Mouse (Mus musculus): Measurements from ENCODE around the gene Mbtd1.
"Not testable (repeated sequence)": the region's sequence is repeated elsewhere in the genome, so short reads cannot be mapped to it uniquely, and the experiment has no call there.

Gene Mbtd1

GRCm38 (mm10) chr11:93885572-93886410, at the start of gene Mbtd1, which contains the start of gene Utp18:
Gene Mbtd1 (plus strand): TSS chr11:93885852.
Gene Utp18 (minus strand): TSS chr11:93885766.
- peak; percentile 99 for DNase-seq

GRCm38 (mm10) chr11:93847342-93847741, 38.3 kb upstream of the Mbtd1 start:
- no peak for DNase-seq

- DNase-seq: no peak
Observed at GRCm38 (mm10) chr11:93852546-93852945, 33.1 kb upstream of the Mbtd1 start.

- DNase-seq: peak; percentile 88
Observed at GRCm38 (mm10) chr11:93856284-93856955, 29.2 kb upstream of the Mbtd1 start.

GRCm38 (mm10) chr11:93860540-93861172, 25.0 kb upstream of the Mbtd1 start:
- no peak for DNase-seq

- DNase-seq: no peak
Observed at GRCm38 (mm10) chr11:93861193-93861592, 24.5 kb upstream of the Mbtd1 start.

GRCm38 (mm10) chr11:93862045-93862623, 23.5 kb upstream of the Mbtd1 start:
- DNase-seq: no peak

- DNase-seq: no peak
Observed at GRCm38 (mm10) chr11:93862638-93863037, 23.0 kb upstream of the Mbtd1 start.

- DNase-seq: no peak
Observed at GRCm38 (mm10) chr11:93884068-93884467, 1.6 kb upstream of the Mbtd1 start.

- peak; percentile 78 for DNase-seq
Observed at GRCm38 (mm10) chr11:93884901-93885571, 616 bp upstream of the Mbtd1 start.

GRCm38 (mm10) chr11:93886411-93887079, 893 bp downstream of the Mbtd1 start:
- DNase-seq: peak; percentile 61

GRCm38 (mm10) chr11:93887080-93887447, 1.4 kb downstream of the Mbtd1 start:
- DNase-seq: no peak

GRCm38 (mm10) chr11:93897732-93898131, 12.1 kb downstream of the Mbtd1 start:
- DNase-seq: no peak

- no peak for DNase-seq
Observed at GRCm38 (mm10) chr11:93906834-93907233, 21.2 kb downstream of the Mbtd1 start.

GRCm38 (mm10) chr11:93907839-93908238, 22.2 kb downstream of the Mbtd1 start:
- no peak for DNase-seq

GRCm38 (mm10) chr11:93908829-93909228, 23.2 kb downstream of the Mbtd1 start:
- DNase-seq: no peak

GRCm38 (mm10) chr11:93911603-93912002, 26.0 kb downstream of the Mbtd1 start:
- no peak for DNase-seq

- DNase-seq: not testable (repeated sequence)
Observed at GRCm38 (mm10) chr11:93915019-93915418, 29.4 kb downstream of the Mbtd1 start.

- DNase-seq: no peak
Observed at GRCm38 (mm10) chr11:93929106-93929505, 43.5 kb downstream of the Mbtd1 start.

GRCm38 (mm10) chr11:93940906-93941305, 55.3 kb downstream of the Mbtd1 start:
- DNase-seq: no peak

- DNase-seq: no peak
Observed at GRCm38 (mm10) chr11:93944986-93945385, 59.3 kb downstream of the Mbtd1 start.
